Mouse (Mus musculus) layer of hippocampus, postnatal 36 days (tissue): ENCODE results near the gene Zfp788. TPM values are rescaled to one million over a fixed set of nuclear protein-coding genes. Genes with fewer than 3 reads are reported as not detected.
"Not testable (repeated sequence)": the region's sequence is repeated elsewhere in the genome, so short reads cannot be mapped to it uniquely, and the experiment has no call there.

Experiments used
- DNase-seq, 2 experiments: peaks; one replicate each; pipeline ENCODE4 v3.0.0; 2022
- total RNA-seq, 2 experiments: library from RNA; stranded (reverse); gene quantifications; 2 replicates each; pipeline ENCODE4 v1.2.3; 2021

The Zfp788 gene
- 10 to 100 TPM; 34.8 to 37.8 TPM for total RNA-seq

DNA sequence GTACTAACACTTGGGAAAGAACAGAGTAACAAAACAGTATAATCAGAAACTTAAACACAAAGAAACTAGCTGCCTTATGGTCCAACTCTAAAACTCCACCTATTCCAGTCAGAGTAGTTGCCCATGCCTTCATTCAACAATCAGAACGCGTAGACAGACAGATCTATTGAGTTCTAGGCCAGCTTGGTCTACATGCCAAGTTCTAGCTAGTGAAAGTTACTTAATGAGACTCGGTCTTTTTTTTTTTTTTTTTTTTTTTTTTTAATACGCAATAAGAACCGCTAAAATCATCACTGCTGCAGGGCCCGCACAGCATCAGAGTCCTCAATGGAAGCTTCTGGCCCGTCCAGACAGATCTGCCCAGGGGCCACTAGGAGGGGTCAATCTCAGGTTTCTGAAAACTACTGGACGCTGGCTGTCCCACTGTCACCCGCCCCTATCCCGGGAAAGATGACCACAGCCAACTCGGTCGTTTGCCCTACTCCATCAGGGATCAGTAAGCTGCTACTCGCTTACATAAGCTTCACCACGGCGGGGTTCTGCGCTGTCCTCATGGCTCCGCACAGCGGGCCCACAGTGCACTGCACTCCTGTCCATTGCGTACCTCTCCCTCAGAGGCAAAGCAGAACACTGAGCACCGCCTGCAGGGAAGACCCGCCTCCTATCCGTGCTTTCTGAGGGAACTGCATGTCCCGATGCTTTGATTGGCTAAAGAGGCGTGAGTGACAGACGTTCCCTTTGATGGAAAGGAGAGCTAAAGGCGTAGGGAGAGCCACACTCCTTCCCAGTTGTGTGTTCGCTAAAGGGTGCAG lies at the start of gene Zfp788:
TSS of gene Zfp788 (plus strand) at position 795 of the 812 bp plus-strand sequence.
- DNase-seq: peak; percentile 95 to 96

DNA sequence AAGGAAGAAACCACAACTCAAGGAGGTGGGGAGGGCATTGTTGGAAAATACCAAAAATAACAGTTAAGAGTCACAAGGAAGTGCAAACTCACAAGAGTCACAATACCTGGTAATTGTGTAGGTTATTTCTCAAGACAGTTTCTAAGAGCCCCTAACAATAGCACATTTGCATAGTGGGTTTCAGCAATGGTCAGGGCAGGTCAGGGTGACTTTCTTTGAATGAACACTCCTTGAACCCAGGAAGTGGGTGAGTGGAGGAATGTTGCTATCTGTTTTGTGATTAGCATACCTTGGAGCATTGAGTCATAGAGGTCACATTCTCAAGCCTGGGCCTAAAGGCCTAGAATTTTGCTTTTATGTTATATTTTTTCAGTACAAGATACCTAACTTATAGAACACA lies 45.2 kb upstream of the Zfp788 start:
- not testable (repeated sequence) for DNase-seq

DNA sequence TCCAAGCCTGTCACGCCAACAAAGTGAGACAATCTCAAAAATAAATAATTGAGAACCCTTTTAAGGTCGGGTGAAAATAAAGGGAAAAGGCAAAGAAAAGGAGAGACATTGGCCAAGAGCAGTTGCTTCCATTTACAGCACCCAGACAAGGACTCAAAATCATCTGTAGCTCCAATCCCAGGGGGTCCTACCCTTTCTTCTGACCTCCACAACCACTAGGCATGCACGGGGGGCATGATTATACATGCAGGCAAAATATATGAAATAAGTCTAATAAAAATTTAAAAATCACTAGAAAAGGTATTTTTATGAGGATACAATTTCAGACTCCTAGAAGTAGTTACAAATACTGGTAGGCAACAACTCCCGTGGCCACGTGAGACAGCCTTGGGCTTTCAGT lies 34.4 kb upstream of the Zfp788 start:
- DNase-seq: no peak

DNA sequence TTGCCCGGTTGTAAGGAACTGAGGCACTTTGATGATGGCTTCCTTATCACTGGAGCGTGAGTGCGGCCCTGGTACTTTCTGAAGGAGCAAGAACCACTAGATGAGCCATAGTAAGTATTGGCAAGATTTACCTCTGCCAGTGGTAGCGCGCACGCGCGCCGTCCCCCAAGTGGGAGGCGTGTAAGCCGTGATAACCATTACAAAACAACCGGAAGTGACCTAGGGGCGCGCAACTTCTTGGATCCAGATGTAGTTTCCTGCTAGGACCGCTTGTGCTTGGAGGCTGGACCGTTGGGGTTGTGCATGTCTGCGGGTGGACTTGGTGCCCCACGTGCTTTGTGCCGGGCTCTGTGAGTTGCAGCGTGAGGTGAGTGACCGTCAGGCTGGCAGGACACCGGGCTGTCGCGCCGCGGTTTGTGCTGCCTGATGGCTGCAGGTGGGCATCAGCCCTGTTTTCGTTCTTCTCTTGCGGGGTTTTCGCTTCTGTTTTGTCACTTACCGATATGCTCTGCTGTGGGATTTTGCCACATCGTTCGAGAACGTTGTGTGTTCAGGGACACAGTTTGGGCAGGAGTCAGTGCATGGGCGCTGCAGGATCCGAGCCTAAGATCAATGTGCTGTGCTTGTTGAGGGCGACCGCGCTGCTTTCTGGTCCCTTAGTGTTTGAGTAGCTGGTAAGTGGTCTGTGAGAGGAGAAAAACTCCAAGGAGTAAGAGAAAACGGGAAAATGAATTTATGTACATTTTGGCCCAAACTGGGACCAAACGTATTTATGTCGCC lies 33.8 kb upstream of the Zfp788 start, which contains the start of gene 2610021A01Rik:
TSS of gene 2610021A01Rik (plus strand) at position 197 of the 780 bp plus-strand sequence.
- peak; percentile 85 to 88 for DNase-seq

DNA sequence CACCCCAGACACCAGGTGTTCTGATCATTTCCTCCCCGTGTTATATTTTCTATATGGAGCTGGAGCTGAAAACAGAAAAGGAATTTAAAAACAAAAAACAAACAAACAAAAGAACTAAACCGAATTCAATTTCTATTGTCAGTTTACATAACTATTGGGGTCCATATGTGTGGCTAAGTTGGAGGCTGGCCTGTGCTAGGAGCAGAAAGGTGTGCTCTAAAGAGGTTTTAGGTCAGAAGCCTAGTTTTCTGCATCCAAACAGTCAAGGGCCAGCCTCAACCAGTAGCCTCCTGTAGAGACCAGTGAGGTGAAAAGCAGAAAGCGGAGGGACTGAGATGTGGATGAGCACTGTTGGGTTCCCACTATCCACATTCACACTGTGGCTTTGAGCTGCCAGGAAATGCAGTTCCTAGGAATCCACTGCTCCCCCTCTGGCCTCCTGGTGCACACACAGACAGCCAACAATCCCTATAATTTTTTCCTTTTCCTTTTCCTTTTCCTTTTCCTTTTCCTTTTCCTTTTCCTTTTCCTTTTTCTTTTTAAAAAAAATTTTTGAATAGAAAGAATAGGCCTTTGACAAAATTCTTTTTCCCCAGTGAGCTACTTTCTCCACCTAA lies 33.0 kb upstream of the Zfp788 start:
- no peak for DNase-seq

DNA sequence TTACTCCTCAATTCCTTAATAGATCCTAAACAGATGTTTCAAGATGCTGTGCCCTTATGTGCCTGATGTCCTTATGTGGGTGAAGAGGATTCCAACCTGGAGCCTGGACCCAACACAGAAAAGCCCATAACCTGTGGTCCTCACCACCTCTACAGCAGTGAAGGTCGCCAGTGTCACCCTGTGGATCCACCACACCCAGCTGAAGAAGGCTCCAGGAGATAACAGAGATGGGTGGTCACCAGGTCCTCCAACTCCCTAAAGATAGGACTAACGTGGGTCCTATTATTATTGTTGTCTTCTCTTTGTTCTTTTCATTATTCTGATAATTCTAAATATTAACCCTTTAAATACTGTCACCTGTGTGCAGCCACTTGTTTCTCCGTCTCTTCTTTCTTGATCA lies 21.3 kb upstream of the Zfp788 start:
- no peak for DNase-seq

DNA sequence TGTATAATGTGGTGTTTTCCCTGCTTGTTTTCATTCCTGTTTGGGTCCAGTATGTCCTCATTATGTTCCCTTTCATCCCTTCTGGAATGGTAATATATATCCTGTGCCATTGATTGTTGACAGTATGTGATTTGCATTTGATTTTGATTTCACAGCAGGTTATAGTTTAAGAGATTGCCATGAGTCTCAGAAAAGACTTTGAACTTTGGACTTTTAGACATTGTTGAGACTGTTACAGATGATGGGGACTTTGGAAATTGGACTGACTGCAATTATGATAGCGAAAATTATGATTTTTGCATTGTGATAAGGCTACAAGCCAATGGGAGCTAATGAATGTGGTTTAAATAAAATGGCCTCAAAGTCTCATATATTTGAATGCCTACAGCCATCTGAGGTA lies 16.8 kb upstream of the Zfp788 start:
- DNase-seq: not testable (repeated sequence)

DNA sequence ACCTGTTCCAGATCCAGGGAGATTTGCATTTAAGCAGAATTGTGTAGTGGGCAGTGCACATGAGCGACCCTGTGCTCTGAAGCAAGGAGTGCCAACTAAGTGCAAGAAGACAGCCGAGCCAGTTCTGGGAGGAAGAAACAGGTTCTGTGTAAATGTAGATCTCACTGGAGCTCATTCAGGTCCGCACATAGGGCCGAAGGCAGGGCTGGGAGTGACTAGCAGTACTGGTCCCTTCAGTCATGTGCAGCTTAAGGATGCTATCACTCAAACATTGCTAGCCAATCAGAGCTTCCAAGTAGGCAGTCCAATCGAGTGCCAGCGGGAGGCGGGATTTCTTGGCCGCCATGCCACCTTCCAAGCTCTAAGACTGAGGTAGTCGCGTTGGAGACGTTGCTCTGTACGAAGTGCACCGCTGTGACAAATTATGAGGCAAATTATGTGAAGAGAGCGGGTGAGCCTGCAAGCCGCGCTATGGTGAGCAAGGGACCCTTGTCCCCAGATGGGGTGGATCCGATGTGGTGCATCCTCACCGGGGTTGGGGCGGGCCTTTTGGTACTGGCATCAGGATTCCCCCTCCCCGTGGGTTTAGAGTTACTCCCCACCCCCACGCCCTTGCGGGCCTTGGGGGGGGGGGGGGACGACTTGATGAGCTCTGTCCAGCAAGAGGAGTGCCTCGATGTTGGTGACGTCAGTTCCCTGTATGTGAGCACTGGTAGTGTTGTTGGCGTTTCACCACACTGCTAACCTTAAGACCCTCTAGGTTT lies 400 bp downstream of the Zfp788 start:
- peak; percentile 90 for DNase-seq

DNA sequence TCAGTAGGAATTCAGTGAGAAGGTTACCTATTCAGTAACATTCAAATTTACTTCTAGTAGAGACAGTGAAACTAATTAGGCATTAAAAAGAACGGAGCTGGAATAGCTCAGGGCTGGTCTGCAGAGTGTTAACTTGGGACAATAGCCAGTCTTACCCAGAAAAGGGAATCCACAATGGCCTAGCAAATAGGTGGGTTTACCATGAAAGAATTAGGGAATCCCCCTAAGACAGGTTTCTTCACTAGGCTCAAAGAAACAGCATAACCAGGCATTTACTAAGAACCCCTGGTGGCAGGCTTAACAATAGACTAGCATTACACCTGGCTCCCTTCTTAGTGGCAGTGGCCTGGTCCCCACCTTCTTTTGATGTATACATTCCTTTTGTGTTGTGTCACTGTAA lies 41.3 kb downstream of the Zfp788 start:
- DNase-seq: not testable (repeated sequence)

Other genes with a start within 250 kb of the Zfp788 start
- gene AI987944, start 239.8 kb upstream of the Zfp788 start, total RNA-seq: 10 to 100 TPM; 12.0 to 12.4 TPM
- gene Vmn2r57, start 184.5 kb upstream of the Zfp788 start, total RNA-seq: under 1 TPM; 0.35 TPM
- under 1 TPM; 0.17 to 0.33 TPM for gene Gm20449, start 133.8 kb upstream of the Zfp788 start, total RNA-seq
- 10 to 100 TPM in 1 of 2 experiments, 1 to 10 TPM in 1; 8.6 to 11.1 TPM for gene AW146154, start 133.3 kb upstream of the Zfp788 start, total RNA-seq
- not detected for gene Gm6871, start 59.5 kb upstream of the Zfp788 start, total RNA-seq
- gene 2610021A01Rik, start 34.0 kb upstream of the Zfp788 start, total RNA-seq: 10 to 100 TPM; 32.1 to 41.3 TPM
- gene Vmn2r58, start 239.5 kb downstream of the Zfp788 start, total RNA-seq: not detected